Mouse (Mus musculus): ENCODE results near the gene Zic3.

The Zic3 gene

GRCm38 (mm10) chrX:58022400-58022799, at the start of gene Zic3:
Gene Zic3 (plus strand): TSS chrX:58022700.
- no peak for DNase-seq

DNA sequence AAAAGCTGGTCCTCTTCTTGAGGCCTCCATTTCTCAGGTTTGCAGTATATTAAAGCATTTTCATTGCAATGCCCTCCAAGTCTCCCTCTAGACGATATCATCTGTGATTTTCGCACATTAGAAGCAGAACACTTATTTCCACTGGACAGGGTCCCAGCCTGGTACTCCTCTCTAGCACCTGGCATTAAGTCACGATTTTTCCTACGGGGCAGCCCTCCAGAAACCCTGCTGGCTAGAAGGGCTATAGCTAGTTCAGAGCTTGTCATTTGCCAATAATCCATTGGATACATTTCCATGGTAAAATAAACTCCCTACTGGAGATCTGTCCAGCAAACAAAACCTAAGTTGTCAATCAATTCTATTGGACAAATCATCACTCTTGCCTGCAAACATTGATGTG, 40.1 kb upstream of the Zic3 start:
- no peak for DNase-seq

- DNase-seq = no peak
Observed at GRCm38 (mm10) chrX:57987455-57988109, 34.9 kb upstream of the Zic3 start.

- no peak for DNase-seq
Observed at GRCm38 (mm10) chrX:58013391-58013790, 9.1 kb upstream of the Zic3 start.

GRCm38 (mm10) chrX:58014093-58014492, 8.4 kb upstream of the Zic3 start:
- no peak for DNase-seq

DNA sequence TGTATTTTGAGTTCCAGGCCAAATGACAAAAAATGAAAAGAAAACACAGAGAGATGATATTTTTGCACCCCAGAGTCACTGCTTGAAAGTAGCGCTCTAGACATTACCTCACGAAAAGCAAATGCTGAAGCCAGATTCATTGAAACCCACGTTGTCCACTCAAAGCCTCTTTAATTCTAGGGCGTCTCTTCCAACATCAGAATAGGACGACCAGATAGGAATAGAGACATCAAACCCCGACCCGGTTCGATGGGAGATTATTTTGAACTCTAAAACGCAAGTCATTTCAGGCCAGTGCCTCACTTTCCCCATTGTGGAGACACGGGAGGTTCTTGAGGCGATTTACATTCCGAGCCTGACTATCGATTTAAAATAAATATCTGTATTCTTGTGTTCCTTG, 7.7 kb upstream of the Zic3 start:
- no peak for DNase-seq

DNA sequence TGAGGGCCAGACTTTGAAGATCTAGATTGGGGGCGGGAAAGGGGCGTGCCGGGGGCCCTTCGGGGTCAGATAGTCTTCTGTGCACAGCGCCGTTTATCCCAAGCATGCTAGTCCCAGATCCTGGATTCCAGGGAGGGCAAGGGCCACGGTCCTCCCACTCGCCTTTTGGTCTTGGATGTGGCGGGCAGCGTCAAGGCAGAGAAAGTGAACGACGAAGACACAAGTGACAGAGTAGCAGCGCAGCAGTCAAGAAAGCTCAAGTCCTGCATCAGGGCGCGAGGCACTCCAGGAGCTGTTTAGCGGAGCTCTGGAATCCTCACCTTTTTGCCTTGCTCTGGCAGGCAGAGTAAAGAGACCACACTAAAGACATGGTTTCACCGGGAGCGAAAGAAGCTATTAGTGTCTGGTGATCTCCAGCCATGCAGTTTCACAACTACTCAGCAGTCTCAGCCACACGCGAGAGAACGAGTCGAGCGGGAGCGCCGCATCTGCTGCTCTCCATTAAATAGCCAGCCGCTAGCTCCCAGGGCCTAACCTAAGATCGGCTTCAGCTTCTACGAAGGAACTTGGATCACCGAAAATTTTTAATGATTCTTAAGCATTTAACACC, 7.1 kb upstream of the Zic3 start:
- DNase-seq = no peak

GRCm38 (mm10) chrX:58018720-58019119, 3.8 kb upstream of the Zic3 start:
- no peak for DNase-seq

GRCm38 (mm10) chrX:58019257-58019953, 3.1 kb upstream of the Zic3 start:
- DNase-seq = no peak

DNA sequence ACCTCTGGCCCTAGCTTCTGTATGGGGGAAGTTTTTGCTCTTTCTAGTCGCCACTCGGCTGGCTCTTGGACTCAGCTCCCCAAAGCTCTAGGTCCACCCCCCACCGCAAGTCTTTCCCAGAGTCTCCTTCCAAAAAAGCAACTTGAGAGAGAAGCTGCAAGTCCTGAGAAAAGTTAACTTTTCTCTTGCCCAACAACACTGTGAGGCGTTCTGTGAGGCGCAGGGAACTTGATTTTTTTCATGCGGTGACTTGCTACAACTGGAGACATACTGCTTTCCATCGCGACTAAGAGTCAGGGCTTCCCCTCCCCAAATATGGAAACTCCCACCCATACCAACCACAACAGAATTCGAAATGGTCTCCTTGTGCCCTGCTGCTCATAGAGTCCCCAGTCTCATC, 5.1 kb downstream of the Zic3 start:
- no peak for DNase-seq

DNA sequence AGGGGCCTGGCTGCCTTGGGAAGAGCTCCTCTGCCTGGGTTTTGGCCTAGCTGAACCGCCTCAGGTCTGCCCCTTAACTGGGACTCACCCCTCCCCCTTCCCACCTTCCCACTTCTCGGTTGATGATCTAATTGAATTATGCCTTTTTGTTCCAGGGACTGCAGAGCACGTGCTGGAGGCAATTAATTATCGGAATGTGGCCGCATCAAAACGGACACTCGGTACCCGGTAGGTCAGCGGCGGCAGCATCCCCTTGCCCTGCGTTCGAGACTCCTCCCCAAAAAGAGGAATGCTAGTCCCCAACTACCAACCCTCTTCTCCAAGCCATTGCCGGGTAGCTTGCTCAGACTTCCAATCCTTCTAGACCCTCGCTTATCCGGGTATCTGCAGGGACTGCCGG, 5.6 kb downstream of the Zic3 start:
- DNase-seq = no peak

DNA sequence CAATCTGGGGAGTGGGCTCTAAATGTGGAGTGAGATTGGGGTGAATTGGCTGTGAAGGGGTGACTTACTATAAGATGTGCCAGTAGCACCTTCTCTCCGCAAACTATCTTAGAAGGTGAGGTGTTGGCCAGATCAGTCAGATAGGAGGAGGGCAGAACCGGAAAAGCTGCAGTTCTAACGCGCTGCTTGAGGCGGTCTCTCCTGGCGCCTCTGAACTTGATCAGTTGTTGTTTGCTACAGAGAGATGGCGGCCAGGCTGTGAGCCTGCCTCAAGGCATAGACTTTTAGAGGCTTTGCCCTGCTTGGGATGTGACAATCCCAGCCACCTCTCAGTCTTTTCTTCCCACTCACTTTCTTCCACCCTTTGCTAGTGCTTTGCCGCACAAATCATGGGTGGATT, 6.4 kb downstream of the Zic3 start:
- DNase-seq = no peak

- DNase-seq = peak; percentile 14 to 15
Observed at GRCm38 (mm10) chrX:58030100-58030834, 7.8 kb downstream of the Zic3 start.

GRCm38 (mm10) chrX:58030835-58031670, 8.6 kb downstream of the Zic3 start:
- no peak for DNase-seq

- no peak for DNase-seq
Observed at GRCm38 (mm10) chrX:58031671-58032605, 9.4 kb downstream of the Zic3 start.

DNA sequence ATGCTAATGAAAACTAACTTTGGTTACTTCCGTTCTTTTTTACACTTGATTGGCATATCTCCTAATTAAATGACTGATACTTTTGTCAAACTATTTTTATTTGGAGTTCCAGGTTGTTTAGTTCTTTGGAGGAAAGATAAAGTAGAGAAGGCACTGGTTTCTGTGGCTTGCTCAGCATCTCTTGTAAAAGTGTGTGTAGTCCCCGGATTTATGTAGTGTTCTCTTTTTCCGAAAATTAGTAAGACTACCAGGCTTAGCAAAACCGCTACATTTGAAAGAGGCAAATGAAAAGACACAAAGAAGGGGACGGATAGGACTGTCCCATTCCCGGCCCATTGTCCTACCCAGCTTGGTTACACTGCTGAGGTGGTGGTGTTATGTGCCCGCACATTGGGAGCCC, 10.1 kb downstream of the Zic3 start:
- no peak for DNase-seq

GRCm38 (mm10) chrX:58033521-58033920, 11.0 kb downstream of the Zic3 start:
- no peak for DNase-seq

GRCm38 (mm10) chrX:58038061-58039007, 15.8 kb downstream of the Zic3 start:
- no peak for DNase-seq

DNA sequence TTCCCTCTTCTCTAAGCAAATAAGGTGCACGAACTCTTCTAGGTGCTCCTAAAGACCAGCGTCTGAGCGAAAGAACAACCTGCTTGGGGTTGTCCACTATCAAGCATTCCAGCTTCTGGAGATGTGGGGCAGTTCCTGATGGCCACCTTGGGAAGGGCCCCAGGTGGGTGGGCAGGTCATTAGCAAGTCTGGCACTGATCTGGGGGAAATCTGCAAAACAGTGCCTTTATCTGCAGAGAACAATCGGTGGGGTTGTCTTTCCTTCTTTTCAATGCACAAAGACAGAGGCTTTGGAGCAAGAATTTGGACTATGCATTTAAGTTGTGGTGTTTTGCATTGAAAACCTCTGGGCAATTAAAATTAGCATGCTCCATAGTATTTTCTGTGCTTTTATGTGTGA, 17.2 kb downstream of the Zic3 start:
- DNase-seq = no peak

DNA sequence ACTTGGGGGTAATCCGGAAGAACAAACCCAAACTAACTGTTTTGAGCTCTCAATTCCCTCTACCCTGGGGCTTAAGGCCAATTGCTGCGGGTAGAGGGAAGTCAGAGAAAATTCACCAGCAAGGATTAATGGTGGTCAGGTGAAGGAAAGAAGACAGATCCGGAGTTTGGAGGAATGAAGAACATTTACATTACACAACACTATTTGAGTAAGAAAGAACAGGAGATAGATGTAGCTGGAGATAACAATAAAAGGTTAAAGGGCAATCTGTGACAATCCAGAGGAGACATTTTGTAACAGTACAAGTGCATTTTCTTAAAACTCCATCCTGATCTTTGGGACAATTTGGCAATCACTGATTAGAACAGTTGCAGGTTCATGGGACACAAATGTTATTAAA, 19.4 kb downstream of the Zic3 start:
- DNase-seq = no peak
